In genomic region chr11:101283805-101284204, GRCm38 (mm10) we compare ENCODE assay signal across 9 mouse cellular contexts. TPM values are rescaled to one million over a fixed set of nuclear protein-coding genes. Genes with fewer than 3 reads are reported as not detected.
"Had no signal": no experiment of that assay in that cellular context is flagged by ENCODE, and none has a peak within 500 bp of the region (broad histone marks: within the 10 kb centered on the region; RNA-seq: fewer than 3 reads in every experiment).

No protein-coding gene starts in this region.

- H3K27me3 ChIP-seq: liver, embryonic 13.5 days had no signal

- H3K4me2 ChIP-seq: limb, embryonic 15.5 days; liver, embryonic 13.5 days; midbrain, embryonic 12.5 days had no signal

- ATAC-seq: hindbrain, postnatal 0 days had no signal

- H3K9me3 ChIP-seq: limb, embryonic 15.5 days; liver, embryonic 13.5 days; midbrain, embryonic 12.5 days had no signal

- H3K27ac ChIP-seq: hindbrain, postnatal 0 days; limb, embryonic 15.5 days; liver, embryonic 13.5 days; midbrain, embryonic 12.5 days had no signal

- H3K9ac ChIP-seq: limb, embryonic 15.5 days; liver, embryonic 13.5 days; midbrain, embryonic 12.5 days had no signal

- DNase-seq: layer of hippocampus, postnatal 36 days; liver, embryonic 13.5 days; lung, adult 18-20 months; lung, postnatal 14 days; right cerebral cortex, postnatal 25 days had no signal

- H3K4me3 ChIP-seq: limb, embryonic 15.5 days; liver, embryonic 13.5 days; midbrain, embryonic 12.5 days had no signal

RNA-seq across cellular contexts. Expression of gene Cntd1, which starts 5.0 kb away (rescaled TPM):
- total RNA-seq: midbrain, postnatal 0 days had no signal
